Mouse (Mus musculus): ENCODE results near the gene Olfr341. TPM values are rescaled to one million over a fixed set of nuclear protein-coding genes. Genes with fewer than 3 reads are reported as not detected.

The Olfr341 gene
- polyA plus RNA-seq (2016; fragmentation: Nextera tagmentation; extraction: Ambion mirVana), result not detected in 2 replicates

- no peaks in the 10 kb centered on the region for H3K27me3 ChIP-seq (replicated peaks)
- no peaks in the 10 kb centered on the region for H3K4me1 ChIP-seq
- no peak within 1 kb of the TSS for H3K4me2 ChIP-seq
- no peak within 1 kb of the TSS for H3K9ac ChIP-seq
- H3K9me3 ChIP-seq (replicated peaks), result no peaks in the 10 kb centered on the region
- no peaks in the 10 kb centered on the region for H3K36me3 ChIP-seq
- H3K4me3 ChIP-seq, result no peak within 1 kb of the TSS
- no peak within 1 kb of the TSS for H3K27ac ChIP-seq
- no peak for ATAC-seq
These were observed at the start of gene Olfr341 for GRCm38 (mm10) chr2:36482368-36482767. TSS of gene Olfr341 (minus strand) at chr2:36482468.

GRCm38 (mm10) chr2:36524698-36525097 is 42.4 kb upstream of the Olfr341 start, which contains the start of gene Olfr342:
TSS of gene Olfr342 (plus strand) at chr2:36524998.
- no peaks in the 10 kb centered on the region for H3K36me3 ChIP-seq
- WGBS (ENCODE audit: insufficient replicate concordance), result 49% methylated on average over 3 of the region's 3 CpGs
- H3K4me3 ChIP-seq, result no peak within 1 kb of the TSS
- 0 out of 2 replicates have a peak, but pooled peaks cover 4% of the 10 kb centered on the region for H3K9me3 ChIP-seq (replicated peaks)
- no peak within 1 kb of the TSS for H3K27ac ChIP-seq
- H3K4me2 ChIP-seq, result no peak within 1 kb of the TSS
- no peaks in the 10 kb centered on the region for H3K4me1 ChIP-seq
- no peak within 1 kb of the TSS for H3K9ac ChIP-seq
- no peak for ATAC-seq
- H3K27me3 ChIP-seq (replicated peaks), result no peaks in the 10 kb centered on the region

GRCm38 (mm10) chr2:36473634-36474033 is 8.6 kb downstream of the Olfr341 start:
- no peak for ATAC-seq
- H3K4me1 ChIP-seq, result no peaks in the 10 kb centered on the region
- H3K4me3 ChIP-seq, result no peak overlapping the region
- no peak overlapping the region for H3K27ac ChIP-seq
- H3K4me2 ChIP-seq, result no peak overlapping the region
- no peaks in the 10 kb centered on the region for H3K27me3 ChIP-seq (replicated peaks)
- H3K36me3 ChIP-seq, result no peaks in the 10 kb centered on the region
- H3K9me3 ChIP-seq (replicated peaks), result 0 out of 2 replicates have a peak, but pooled peaks cover 7% of the 10 kb centered on the region
- H3K9ac ChIP-seq, result no peak overlapping the region

GRCm38 (mm10) chr2:36452287-36452686 is 30.0 kb downstream of the Olfr341 start, which contains the start of gene Olfr340:
TSS of gene Olfr340 (plus strand) at chr2:36452587.
- no peaks in the 10 kb centered on the region for H3K27me3 ChIP-seq (replicated peaks)
- no peak within 1 kb of the TSS for H3K4me2 ChIP-seq
- H3K4me1 ChIP-seq, result no peaks in the 10 kb centered on the region
- H3K36me3 ChIP-seq, result no peaks in the 10 kb centered on the region
- WGBS (ENCODE audit: insufficient replicate concordance), result 40% methylated on average over 1 of the region's 1 CpGs
- H3K4me3 ChIP-seq, result no peak within 1 kb of the TSS
- H3K9ac ChIP-seq, result no peak within 1 kb of the TSS
- no peak within 1 kb of the TSS for H3K27ac ChIP-seq
- peaks cover 8% of the 10 kb centered on the region; the same call in 1 of the 2 replicates for H3K9me3 ChIP-seq (replicated peaks)
- no peak for ATAC-seq

Other genes with a start within 250 kb of the Olfr341 start
- not detected in 2 replicates for gene Olfr338, start 108.9 kb downstream of the Olfr341 start, polyA plus RNA-seq (2016; fragmentation: Nextera tagmentation; extraction: Ambion mirVana)
- not detected in 2 replicates for gene Olfr339, start 63.5 kb downstream of the Olfr341 start, polyA plus RNA-seq (2016; fragmentation: Nextera tagmentation; extraction: Ambion mirVana)
- gene Olfr340, start 29.9 kb downstream of the Olfr341 start, polyA plus RNA-seq (2016; fragmentation: Nextera tagmentation; extraction: Ambion mirVana), result not detected in 2 replicates
- not detected in 2 replicates for gene Olfr342, start 42.5 kb upstream of the Olfr341 start, polyA plus RNA-seq (2016; fragmentation: Nextera tagmentation; extraction: Ambion mirVana)
- not detected in 2 replicates for gene Olfr344, start 84.2 kb upstream of the Olfr341 start, polyA plus RNA-seq (2016; fragmentation: Nextera tagmentation; extraction: Ambion mirVana)
- not detected in 2 replicates for gene Olfr345, start 157.6 kb upstream of the Olfr341 start, polyA plus RNA-seq (2016; fragmentation: Nextera tagmentation; extraction: Ambion mirVana)
- gene Olfr346, start 203.3 kb upstream of the Olfr341 start, polyA plus RNA-seq (2016; fragmentation: Nextera tagmentation; extraction: Ambion mirVana), result not detected in 2 replicates
- gene Olfr347, start 249.4 kb upstream of the Olfr341 start, polyA plus RNA-seq (2016; fragmentation: Nextera tagmentation; extraction: Ambion mirVana), result not detected in 2 replicates